Mouse (Mus musculus): ENCODE measurements at regions not wholly inside any gene's neighbourhood (a gene's known extent, or its start where the extent isn't known, plus 50 kb on each side); places are given as distances from the start of the nearest gene placed in this dataset.

GRCm38 (mm10) chr5:111644142-111644541 lies 89.6 kb upstream of the Gm26897 start:
- TF ChIP-seq CTCF (IDR thresholded peaks at IDR 0.05; ENCODE audit: low read depth) = no peak
- TF ChIP-seq EP300 (optimal IDR thresholded peaks at IDR 0.05) = no peak

All from stomach, postnatal 0 days (tissue).